Mouse (Mus musculus): ENCODE results near the gene Sgf29. TPM values are rescaled to one million over a fixed set of nuclear protein-coding genes. Genes with fewer than 3 reads are reported as not detected.
"Not testable (repeated sequence)": the region's sequence is repeated elsewhere in the genome, so short reads cannot be mapped to it uniquely, and the experiment has no call there.

Gene Sgf29
- polyA plus RNA-seq, 1 experiment from 2014 or later: 64.5 TPM

- Histone ChIP-seq H3K27me3 (replicated peaks) (no peaks in the 10 kb centered on the region), H3K4me1 (no peaks in the 10 kb centered on the region), H3K27ac (replicated peaks) (no peak overlapping the region), H3K36me3 (peaks cover 54% of the 10 kb centered on the region), H3K4me2 (no peak overlapping the region), H3K9me3 (replicated peaks) (no peaks in the 10 kb centered on the region), H3K4me3 (replicated peaks) (no peak overlapping the region), H3K9ac (replicated peaks) (no peak overlapping the region)
- ATAC-seq (ENCODE audit: low FRiP score): no peak
- WGBS: 79% methylated on average over 5 of the region's 5 CpGs
These were observed 19.3 kb downstream of the Sgf29 start for GRCm38 (mm10) chr7:126668452-126668851.

- 86% methylated on average over 3 of the region's 3 CpGs for WGBS
- H3K36me3 ChIP-seq: peaks cover 57% of the 10 kb centered on the region
- H3K4me3 ChIP-seq (replicated peaks): no peak overlapping the region
- H3K9me3 ChIP-seq (replicated peaks): no peaks in the 10 kb centered on the region
- no peaks in the 10 kb centered on the region for H3K4me1 ChIP-seq
- H3K27me3 ChIP-seq (replicated peaks): no peaks in the 10 kb centered on the region
- no peak overlapping the region for H3K9ac ChIP-seq (replicated peaks)
- no peak overlapping the region for H3K27ac ChIP-seq (replicated peaks)
- no peak for ATAC-seq (ENCODE audit: low FRiP score)
- no peak overlapping the region for H3K4me2 ChIP-seq
These were observed 21.0 kb downstream of the Sgf29 start for GRCm38 (mm10) chr7:126670152-126670551.

GRCm38 (mm10) chr7:126672111-126672510 lies 23.0 kb downstream of the Sgf29 start:
- H3K9me3 ChIP-seq (replicated peaks): no peaks in the 10 kb centered on the region
- no peaks in the 10 kb centered on the region for H3K4me1 ChIP-seq
- no peak overlapping the region for H3K27ac ChIP-seq (replicated peaks)
- no peak overlapping the region for H3K9ac ChIP-seq (replicated peaks)
- no peaks in the 10 kb centered on the region for H3K27me3 ChIP-seq (replicated peaks)
- H3K4me2 ChIP-seq: no peak overlapping the region
- H3K4me3 ChIP-seq (replicated peaks): no peak overlapping the region
- H3K36me3 ChIP-seq: peaks cover 50% of the 10 kb centered on the region
- WGBS: 95% methylated on average over 9 of the region's 9 CpGs
- ATAC-seq (ENCODE audit: low FRiP score): no peak

GRCm38 (mm10) chr7:126675104-126675503 lies 26.0 kb downstream of the Sgf29 start:
- no peaks in the 10 kb centered on the region for H3K4me1 ChIP-seq
- no peak overlapping the region for H3K9ac ChIP-seq (replicated peaks)
- H3K4me3 ChIP-seq (replicated peaks): no peak overlapping the region
- H3K27me3 ChIP-seq (replicated peaks): no peaks in the 10 kb centered on the region
- peaks cover 43% of the 10 kb centered on the region for H3K36me3 ChIP-seq
- no peak for ATAC-seq (ENCODE audit: low FRiP score)
- H3K27ac ChIP-seq (replicated peaks): no peak overlapping the region
- no peaks in the 10 kb centered on the region for H3K9me3 ChIP-seq (replicated peaks)
- 95% methylated on average over 8 of the region's 8 CpGs for WGBS
- H3K4me2 ChIP-seq: no peak overlapping the region

DNA sequence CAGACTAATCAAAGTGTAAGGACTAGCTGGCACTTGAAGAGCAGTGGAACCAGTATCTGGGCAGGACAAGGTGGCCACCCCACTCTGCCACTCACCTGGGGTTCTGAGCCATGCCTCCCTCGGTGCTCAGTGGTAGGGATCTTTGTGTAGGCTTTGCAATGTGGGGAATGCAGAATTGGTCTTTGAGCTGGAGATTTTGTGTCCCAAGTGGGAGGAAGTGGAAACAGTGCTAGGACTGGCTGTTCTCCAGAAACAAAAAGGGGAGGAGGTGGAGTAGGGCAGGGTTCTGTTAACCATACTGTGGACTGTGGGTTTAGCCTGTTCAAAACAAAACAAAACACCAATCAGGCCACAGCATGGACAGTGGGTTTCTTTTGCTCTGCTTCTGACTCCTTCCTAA lies 27.1 kb downstream of the Sgf29 start, which contains the start of gene Sult1a1:
Gene Sult1a1 (minus strand): TSS at position 226 of the 400 bp plus-strand sequence.
- no peak for ATAC-seq (ENCODE audit: low FRiP score)
- H3K9me3 ChIP-seq (replicated peaks): no peaks in the 10 kb centered on the region
- H3K4me2 ChIP-seq: no peak within 1 kb of the TSS
- H3K4me1 ChIP-seq: no peaks in the 10 kb centered on the region
- no peak within 1 kb of the TSS for H3K4me3 ChIP-seq (replicated peaks)
- no peak within 1 kb of the TSS for H3K9ac ChIP-seq (replicated peaks)
- H3K36me3 ChIP-seq: peaks cover 36% of the 10 kb centered on the region
- H3K27me3 ChIP-seq (replicated peaks): no peaks in the 10 kb centered on the region
- 71% methylated on average over 1 of the region's 1 CpGs for WGBS
- 0 out of 2 replicates have a peak within 1 kb of the TSS, but pooled peaks have one; percentile 23 for H3K27ac ChIP-seq (replicated peaks)

DNA sequence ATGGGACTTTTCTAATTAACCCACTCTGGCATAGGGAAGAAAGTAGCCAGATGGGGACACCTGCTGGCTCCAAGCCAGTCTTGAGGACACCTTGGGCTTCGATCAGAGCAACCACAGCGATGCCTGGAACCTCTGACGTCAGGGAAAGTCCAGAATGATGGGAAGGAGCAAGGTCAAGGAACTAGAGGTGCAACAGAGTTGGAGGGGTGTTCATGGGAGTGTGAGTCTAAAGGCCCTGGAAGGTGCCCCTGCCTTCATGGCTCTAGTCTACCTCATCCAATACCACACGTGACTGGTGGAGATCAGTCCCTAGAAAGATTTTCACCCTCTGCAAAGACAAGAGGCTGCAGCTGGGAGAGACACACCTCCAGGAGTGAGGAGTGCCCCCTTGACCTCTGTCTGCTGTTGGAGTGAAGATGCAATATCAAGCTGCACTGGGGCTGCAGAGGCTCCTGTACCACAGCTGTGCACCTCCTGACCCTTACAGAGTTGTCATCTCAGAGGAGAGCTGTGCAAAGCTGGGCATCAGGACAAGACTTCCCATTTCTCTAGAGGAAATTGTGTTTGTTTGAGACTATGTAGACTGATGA lies 27.6 kb downstream of the Sgf29 start:
- WGBS: 84% methylated on average over 4 of the region's 4 CpGs
- Histone ChIP-seq H3K4me2 (no peak overlapping the region), H3K27me3 (replicated peaks) (no peaks in the 10 kb centered on the region), H3K36me3 (peaks cover 32% of the 10 kb centered on the region), H3K4me1 (no peaks in the 10 kb centered on the region), H3K27ac (replicated peaks) (no peak overlapping the region), H3K9me3 (replicated peaks) (no peaks in the 10 kb centered on the region), H3K9ac (replicated peaks) (no peak overlapping the region), H3K4me3 (replicated peaks) (no peak overlapping the region)
- no peak for ATAC-seq (ENCODE audit: low FRiP score)

- Histone ChIP-seq H3K27ac (replicated peaks) (no peak overlapping the region), H3K9ac (replicated peaks) (no peak overlapping the region), H3K4me3 (replicated peaks) (no peak overlapping the region), H3K9me3 (replicated peaks) (no peaks in the 10 kb centered on the region), H3K4me1 (no peaks in the 10 kb centered on the region), H3K27me3 (replicated peaks) (no peaks in the 10 kb centered on the region), H3K36me3 (peaks cover 19% of the 10 kb centered on the region), H3K4me2 (no peak overlapping the region)
- no peak for ATAC-seq (ENCODE audit: low FRiP score)
- 82% methylated on average over 8 of the region's 8 CpGs for WGBS
These were observed 29.6 kb downstream of the Sgf29 start for GRCm38 (mm10) chr7:126678545-126679341.

DNA sequence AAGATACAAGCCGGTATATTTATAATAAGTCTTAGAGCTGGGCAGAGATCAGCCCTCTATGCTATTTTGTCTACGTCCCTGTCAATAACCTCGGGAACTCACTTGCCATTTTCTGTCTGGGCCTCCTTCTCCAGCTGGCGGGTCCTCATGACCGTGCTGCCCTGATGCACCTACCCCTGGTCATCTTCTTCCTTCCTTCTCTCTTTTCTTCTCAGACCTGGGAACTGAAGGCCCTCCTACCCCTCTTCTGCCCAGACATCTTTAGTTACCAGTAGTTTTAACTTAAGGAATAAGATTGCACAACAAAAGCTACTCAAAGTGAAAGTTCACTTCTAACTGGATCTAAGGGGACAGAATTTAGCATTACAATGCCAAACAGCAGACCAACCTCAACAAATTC lies 30.6 kb downstream of the Sgf29 start:
- Histone ChIP-seq H3K27me3 (replicated peaks) (no peaks in the 10 kb centered on the region), H3K9ac (replicated peaks) (no peak overlapping the region), H3K4me1 (no peaks in the 10 kb centered on the region), H3K4me3 (replicated peaks) (no peak overlapping the region), H3K36me3 (peaks cover 15% of the 10 kb centered on the region; the same call in 1 of the 2 replicates), H3K9me3 (replicated peaks) (no peaks in the 10 kb centered on the region), H3K4me2 (no peak overlapping the region), H3K27ac (replicated peaks) (no peak overlapping the region)
- WGBS: 93% methylated on average over 5 of the region's 5 CpGs
- no peak for ATAC-seq (ENCODE audit: low FRiP score)

DNA sequence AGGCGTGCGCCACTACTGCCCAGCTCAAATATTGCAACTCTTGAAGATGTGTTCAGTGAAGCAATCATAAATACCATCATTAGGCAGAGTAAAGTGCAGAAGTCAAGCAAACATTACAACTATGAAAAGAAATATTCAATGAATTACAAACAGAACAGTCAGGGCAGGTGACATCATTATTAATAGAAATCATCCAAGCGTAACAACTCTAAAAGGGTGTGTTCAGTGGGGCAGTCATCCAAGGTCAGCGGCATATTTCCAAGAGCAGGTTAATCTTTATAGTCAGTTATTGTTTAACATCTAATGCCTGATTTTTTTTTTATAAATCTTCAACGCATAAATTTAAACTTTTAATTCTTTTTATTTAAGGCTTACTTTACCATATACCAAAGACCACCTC lies 32.1 kb downstream of the Sgf29 start:
- Histone ChIP-seq H3K27me3 (replicated peaks) (no peaks in the 10 kb centered on the region), H3K27ac (replicated peaks) (no peak overlapping the region), H3K4me3 (replicated peaks) (no peak overlapping the region), H3K4me2 (no peak overlapping the region), H3K4me1 (no peaks in the 10 kb centered on the region), H3K9ac (replicated peaks) (no peak overlapping the region), H3K9me3 (replicated peaks) (no peaks in the 10 kb centered on the region), H3K36me3 (peaks cover 6% of the 10 kb centered on the region; the same call in 1 of the 2 replicates)
- no peak for ATAC-seq (ENCODE audit: low FRiP score)
- 97% methylated on average over 5 of the region's 5 CpGs for WGBS

DNA sequence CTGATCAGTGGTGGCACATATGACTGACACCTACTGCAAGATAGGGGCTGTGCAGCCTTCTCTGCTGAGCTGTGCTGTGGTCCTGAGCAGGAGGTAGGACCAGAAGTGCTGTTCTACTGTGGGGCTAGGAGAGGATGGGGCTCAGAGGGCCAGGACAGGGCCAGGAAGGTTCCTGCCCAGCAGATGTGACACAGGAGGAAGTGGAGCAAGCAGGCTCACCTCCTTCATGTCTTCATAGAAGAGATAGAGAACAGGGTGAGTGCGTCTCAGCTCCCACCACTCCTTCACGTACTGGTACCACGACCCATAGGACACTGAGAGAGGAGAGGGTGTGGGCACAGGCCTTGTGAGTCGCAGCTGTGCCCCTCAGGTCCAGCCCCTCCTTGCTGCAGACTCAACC lies 39.0 kb downstream of the Sgf29 start:
- H3K9ac ChIP-seq (replicated peaks); H3K27me3 ChIP-seq (replicated peaks); H3K4me2 ChIP-seq; H3K9me3 ChIP-seq (replicated peaks); H3K4me3 ChIP-seq (replicated peaks); H3K4me1 ChIP-seq; H3K27ac ChIP-seq (replicated peaks); ATAC-seq (ENCODE audit: low FRiP score): not testable (repeated sequence)
- H3K36me3 ChIP-seq: peaks cover 19% of the 10 kb centered on the region
- 78% methylated on average over 4 of the region's 4 CpGs for WGBS

DNA sequence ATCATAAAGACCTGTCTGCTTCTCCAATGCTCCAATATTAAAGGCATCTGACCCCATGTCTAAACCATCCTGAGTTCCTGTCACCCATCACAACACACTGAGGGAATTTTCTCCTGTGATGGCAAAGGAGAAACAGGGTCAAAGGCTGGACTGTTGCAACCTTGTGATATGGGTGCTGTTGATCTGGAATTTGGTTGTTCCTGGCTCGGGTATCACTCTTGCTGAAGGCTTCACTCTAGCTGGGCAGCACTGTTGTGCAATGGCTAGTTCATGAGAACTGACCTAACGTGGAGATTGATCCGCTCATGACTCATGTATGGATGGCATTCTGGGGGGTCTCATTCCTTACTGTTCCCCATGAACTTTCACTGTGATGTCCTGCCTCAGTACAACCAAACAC lies 39.9 kb downstream of the Sgf29 start:
- no peak for ATAC-seq (ENCODE audit: low FRiP score)

DNA sequence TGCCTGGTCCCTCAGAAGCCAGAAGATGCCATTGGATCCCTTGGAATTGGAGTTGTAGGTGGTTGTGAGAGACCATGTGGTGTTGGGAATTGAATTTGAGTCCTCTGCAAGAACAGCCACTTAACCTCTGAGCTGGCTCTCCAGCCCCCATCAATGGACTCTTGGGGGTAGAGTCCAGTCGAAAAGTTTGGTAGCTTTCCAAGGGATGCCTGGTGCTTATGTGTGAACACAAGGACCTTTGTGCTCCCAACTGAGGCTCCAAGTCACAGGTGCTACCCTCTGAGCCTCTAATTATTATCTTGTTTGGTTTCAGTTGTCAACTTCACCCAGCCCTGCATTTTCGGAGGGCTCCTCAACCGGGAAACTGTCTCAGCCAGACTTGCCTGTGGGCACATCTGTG lies 41.6 kb downstream of the Sgf29 start:
- Histone ChIP-seq H3K36me3 (peaks cover 19% of the 10 kb centered on the region), H3K9me3 (replicated peaks) (no peaks in the 10 kb centered on the region), H3K4me1 (peaks cover 22% of the 10 kb centered on the region), H3K27ac (replicated peaks) (no peak overlapping the region), H3K4me3 (replicated peaks) (no peak overlapping the region), H3K9ac (replicated peaks) (no peak overlapping the region), H3K27me3 (replicated peaks) (no peaks in the 10 kb centered on the region), H3K4me2 (no peak overlapping the region)
- ATAC-seq (ENCODE audit: low FRiP score): no peak
- 87% methylated on average over 3 of the region's 3 CpGs for whole genome bisulfite sequencing

More for the DNA sequence above, 39.9 kb downstream of the Sgf29 start:
- Histone ChIP-seq H3K4me1 (peaks cover 15% of the 10 kb centered on the region), H3K27me3 (replicated peaks) (no peaks in the 10 kb centered on the region), H3K9me3 (replicated peaks) (no peaks in the 10 kb centered on the region), H3K36me3 (peaks cover 19% of the 10 kb centered on the region), H3K27ac (replicated peaks) (no peak overlapping the region), H3K4me3 (replicated peaks) (no peak overlapping the region), H3K4me2 (no peak overlapping the region), H3K9ac (replicated peaks) (no peak overlapping the region)
- WGBS: 92% methylated on average over 3 of the region's 3 CpGs

All from neural tube, embryonic 15.5 days (tissue).